ENCODE assay signal across 13 mouse cellular contexts in the genomic region with DNA sequence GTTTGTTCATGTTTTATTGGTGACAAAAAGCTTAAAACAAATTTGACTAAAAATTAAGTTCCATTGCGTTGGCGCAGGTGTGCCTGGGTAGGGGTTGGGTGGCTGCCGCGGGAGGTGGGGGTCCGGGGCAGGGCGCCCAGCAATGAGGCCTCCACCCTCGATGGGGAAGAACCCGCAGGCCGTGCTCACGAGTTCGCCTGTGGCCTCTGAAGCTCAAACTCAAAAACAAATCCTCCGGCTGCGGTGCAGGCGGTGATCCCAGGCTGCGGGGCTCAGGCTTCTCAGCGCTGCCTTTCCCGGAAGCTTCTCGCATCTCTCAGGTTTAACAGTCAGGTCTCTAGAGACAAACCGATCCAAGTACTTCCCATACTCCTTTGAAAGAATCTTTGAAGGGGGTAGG. TPM values are rescaled to one million over a fixed set of nuclear protein-coding genes. Genes with fewer than 3 reads are reported as not detected.
DNase-seq lines count a peak whose midpoint lies in the region; ATAC-seq and TF ChIP-seq lines count a peak whose summit lies in the region.
"Had no signal": no experiment of that assay in that cellular context is flagged by ENCODE, and none has a peak within 500 bp of the region (broad histone marks: within the 10 kb centered on the region; RNA-seq: fewer than 3 reads in every experiment).

No protein-coding gene starts in this region.

- no peak for TF ChIP-seq EP300 in MEL (IDR thresholded peaks at IDR 0.05; ENCODE audit: low read depth in 1 of 2, low read length in 2 of 2)

- peaks cover 10 to 17% of the 10 kb centered on the region in 2 experiments for H3K36me3 ChIP-seq in MEL (ENCODE audit: control insufficient read depth in 1 of 2, insufficient read depth in 2 of 2, low read length in 2 of 2)
- H3K36me3 ChIP-seq in forebrain, embryonic 15.5 days: peaks cover 67% of the 10 kb centered on the region
- peaks cover 50% of the 10 kb centered on the region for H3K36me3 ChIP-seq in midbrain, embryonic 15.5 days (replicated peaks)

- no peaks in the 10 kb centered on the region for H3K27me3 ChIP-seq in MEL (ENCODE audit: control insufficient read depth in 1 of 2, insufficient read depth in 2 of 2, low read length in 2 of 2)
- H3K27me3 ChIP-seq in forebrain, embryonic 15.5 days: no peaks in the 10 kb centered on the region
- no peaks in the 10 kb centered on the region for H3K27me3 ChIP-seq in midbrain, embryonic 15.5 days (replicated peaks)
- H3K27me3 ChIP-seq: hindbrain, embryonic 15.5 days; Patski had no signal

- no peak for ATAC-seq in forebrain, embryonic 15.5 days (replicated peaks)
- ATAC-seq in midbrain, embryonic 15.5 days (replicated peaks): no peak
- ATAC-seq: Patski had no signal

- H3K4me3 ChIP-seq in MEL (ENCODE audit: control insufficient read depth in 1 of 2, insufficient read depth in 1 of 2, low read depth in 2 of 2, low read length in 2 of 2): no peak overlapping the region
- no peak overlapping the region for H3K4me3 ChIP-seq in forebrain, embryonic 15.5 days
- H3K4me3 ChIP-seq in midbrain, embryonic 15.5 days: no peak overlapping the region
- H3K4me3 ChIP-seq: hindbrain, embryonic 15.5 days had no signal

- H3K9me3 ChIP-seq in MEL (replicated peaks; ENCODE audit: insufficient read depth, low read length): no peaks in the 10 kb centered on the region
- no peaks in the 10 kb centered on the region for H3K9me3 ChIP-seq in forebrain, embryonic 15.5 days
- H3K9me3 ChIP-seq in midbrain, embryonic 15.5 days: no peaks in the 10 kb centered on the region
- H3K9me3 ChIP-seq: hindbrain, embryonic 15.5 days; limb, embryonic 15.5 days had no signal

- no peak for TF ChIP-seq POLR2A in MEL (IDR thresholded peaks at IDR 0.05; ENCODE audit: control insufficient read depth in 1 of 2, insufficient read depth in 1 of 2, low read depth in 1 of 2, low read length in 2 of 2, poor library complexity in 1 of 2)

- peaks cover 13% of the 10 kb centered on the region in 2 experiments for H3K4me1 ChIP-seq in MEL (ENCODE audit: control insufficient read depth in 1 of 2, insufficient read depth in 2 of 2, low read length in 2 of 2)
- H3K4me1 ChIP-seq in forebrain, embryonic 15.5 days: peaks cover 28% of the 10 kb centered on the region
- H3K4me1 ChIP-seq in midbrain, embryonic 15.5 days: peaks cover 24% of the 10 kb centered on the region

- H3K4me2 ChIP-seq in forebrain, embryonic 15.5 days (replicated peaks): no peak overlapping the region
- H3K4me2 ChIP-seq in midbrain, embryonic 15.5 days: no peak overlapping the region

- no peaks in the 10 kb centered on the region for H3K79me2 ChIP-seq in MEL (ENCODE audit: control insufficient read depth, insufficient read depth, low read length, poor library complexity)

- no peak for TF ChIP-seq RAD21 in MEL (IDR thresholded peaks at IDR 0.05; ENCODE audit: low read depth, low read length)

- H3K9ac ChIP-seq in MEL (ENCODE audit: control insufficient read depth, low read depth, low read length, poor library complexity, severe bottlenecking): no peak overlapping the region
- H3K9ac ChIP-seq in forebrain, embryonic 15.5 days (replicated peaks): no peak overlapping the region
- no peak overlapping the region for H3K9ac ChIP-seq in midbrain, embryonic 15.5 days
- H3K9ac ChIP-seq: limb, embryonic 15.5 days had no signal

- no peak for TF ChIP-seq CTCF in MEL (IDR thresholded peaks at IDR 0.05 in 2 of 3, conservative IDR thresholded peaks at IDR 0.05 in 1 of 3; ENCODE audit: control insufficient read depth in 1 of 3, insufficient read depth in 1 of 3, low read depth in 2 of 3, low read length in 3 of 3, poor library complexity in 1 of 3, severe bottlenecking in 1 of 3)

- DNase-seq in embryo, embryonic 11 days: peak; percentile 34
- no peak for DNase-seq in embryo, embryonic 10 days (ENCODE audit: low spot score)
- DNase-seq in MEL (ENCODE audit: low read depth, low spot score): no peak
- DNase-seq in testis, postnatal 10 days (ENCODE audit: low spot score): no peak
- DNase-seq in testis, postnatal 14 days (ENCODE audit: low spot score): no peak
- no peak for DNase-seq in gastrocnemius, adult 18-20 months (ENCODE audit: low spot score)

- 59% methylated on average over 19 of the region's 19 CpGs for WGBS in forebrain, embryonic 15.5 days
- 53% methylated on average over 19 of the region's 19 CpGs for WGBS in midbrain, embryonic 15.5 days

- H3K27ac ChIP-seq in MEL (ENCODE audit: control insufficient read depth, low read depth, low read length): no peak overlapping the region
- peak overlapping the region; percentile 55 for H3K27ac ChIP-seq in forebrain, embryonic 15.5 days (replicated peaks)
- peak overlapping the region; percentile 30; the same call in 1 of the 2 replicates for H3K27ac ChIP-seq in midbrain, embryonic 15.5 days
- H3K27ac ChIP-seq: macrophage had no signal

TF ChIP-seq in MEL, 35 proteins besides CTCF, POLR2A, EP300 and RAD21:
- no peak for TF ChIP-seq POLR2AphosphoS5 (IDR thresholded peaks at IDR 0.05; ENCODE audit: borderline replicate concordance, low read depth, low read length)
- TF ChIP-seq USF1 (IDR thresholded peaks at IDR 0.05; ENCODE audit: low read depth, low read length): no peak
- TF ChIP-seq ZMIZ1 (IDR thresholded peaks at IDR 0.05; ENCODE audit: low read depth, low read length): 0 out of 2 replicates have a peak, but pooled peaks have one; percentile 27
- TF ChIP-seq MEF2A (IDR thresholded peaks at IDR 0.05; ENCODE audit: extremely low read depth, insufficient replicate concordance, low read depth, low read length, poor library complexity, severe bottlenecking): no peak
TF ChIP-seq in MEL: peak in this region for 1.

RNA-seq across cellular contexts. Expression of a gene that starts 1.9 kb away (rescaled TPM):
- total RNA-seq in MEL (2012; rRNA removed): 1.9 and 2.6 TPM in 2 replicates
- 1 to 10 TPM in 1 of 2 experiments, not detected in 1; 1.9 TPM for polyA plus RNA-seq in MEL (2012; ENCODE audit: insufficient read depth in 1 of 2, insufficient read length in 2 of 2, low read depth in 1 of 2, low replicate concordance in 2 of 2, missing spikeins in 1 of 2)
- polyA plus RNA-seq in forebrain, embryonic 15.5 days (2015; fragmentation: Nextera tagmentation; extraction: Ambion mirVana): 0.87 and 5.1 TPM in 2 replicates
- 5.3 and 7.4 TPM in 2 replicates for polyA plus RNA-seq in midbrain, embryonic 15.5 days (2015; fragmentation: Nextera tagmentation; extraction: Ambion mirVana)
- total RNA-seq in gastrocnemius, adult 18-20 months (2021): 1 to 10 TPM; 1.9 to 2.1 TPM
- total RNA-seq: neutrophil, adult 5-6 weeks had no signal
- polyA plus RNA-seq: macrophage had no signal

RNA-seq across cellular contexts. Expression of a gene that starts 16.0 kb away (rescaled TPM):
- 3.4 and 5.0 TPM in 2 replicates for total RNA-seq in MEL (2012; rRNA removed)
- polyA plus RNA-seq in MEL (2012; ENCODE audit: insufficient read depth in 1 of 2, insufficient read length in 2 of 2, low read depth in 1 of 2, low replicate concordance in 2 of 2, missing spikeins in 1 of 2): 1 to 10 TPM in 1 of 2 experiments, not detected in 1; 7.7 TPM
- polyA plus RNA-seq in forebrain, embryonic 15.5 days (2015; fragmentation: Nextera tagmentation; extraction: Ambion mirVana): 31.3 and 31.9 TPM in 2 replicates
- polyA plus RNA-seq in midbrain, embryonic 15.5 days (2015; fragmentation: Nextera tagmentation; extraction: Ambion mirVana): 38.2 and 40.1 TPM in 2 replicates
- total RNA-seq in gastrocnemius, adult 18-20 months (2021): 10 to 100 TPM; 13.4 to 15.9 TPM
- total RNA-seq: neutrophil, adult 5-6 weeks had no signal
- polyA plus RNA-seq: macrophage had no signal

RNA-seq across cellular contexts. Expression of a gene that starts 21.6 kb away (rescaled TPM):
- 55.4 and 56.3 TPM in 2 replicates for total RNA-seq in MEL (2012; rRNA removed)
- polyA plus RNA-seq in MEL (2012; ENCODE audit: insufficient read depth in 1 of 2, insufficient read length in 2 of 2, low read depth in 1 of 2, low replicate concordance in 2 of 2, missing spikeins in 1 of 2): 100 to 1,000 TPM in 1 of 2 experiments, 10 to 100 TPM in 1; 89.5 to 289 TPM
- 17.5 and 17.8 TPM in 2 replicates for polyA plus RNA-seq in forebrain, embryonic 15.5 days (2015; fragmentation: Nextera tagmentation; extraction: Ambion mirVana)
- 15.1 and 16.0 TPM in 2 replicates for polyA plus RNA-seq in midbrain, embryonic 15.5 days (2015; fragmentation: Nextera tagmentation; extraction: Ambion mirVana)
- total RNA-seq in gastrocnemius, adult 18-20 months (2021): 10 to 100 TPM; 29.8 to 31.1 TPM

RNA-seq across cellular contexts. Expression of a gene that starts 29.2 kb away (rescaled TPM):
- total RNA-seq in MEL (2012; rRNA removed): 132 and 134 TPM in 2 replicates
- 100 to 1,000 TPM in 1 of 2 experiments, not detected in 1; 232 TPM for polyA plus RNA-seq in MEL (2012; ENCODE audit: insufficient read depth in 1 of 2, insufficient read length in 2 of 2, low read depth in 1 of 2, low replicate concordance in 2 of 2, missing spikeins in 1 of 2)
- 266 and 271 TPM in 2 replicates for polyA plus RNA-seq in forebrain, embryonic 15.5 days (2015; fragmentation: Nextera tagmentation; extraction: Ambion mirVana)
- polyA plus RNA-seq in midbrain, embryonic 15.5 days (2015; fragmentation: Nextera tagmentation; extraction: Ambion mirVana): 299 and 322 TPM in 2 replicates
- total RNA-seq in gastrocnemius, adult 18-20 months (2021): 100 to 1,000 TPM; 133 to 135 TPM

RNA-seq across cellular contexts. Expression of a gene that starts 29.2 kb away (rescaled TPM):
- 94.1 and 102 TPM in 2 replicates for total RNA-seq in MEL (2012; rRNA removed)
- 100 to 1,000 TPM in 1 of 2 experiments, not detected in 1; 116 TPM for polyA plus RNA-seq in MEL (2012; ENCODE audit: insufficient read depth in 1 of 2, insufficient read length in 2 of 2, low read depth in 1 of 2, low replicate concordance in 2 of 2, missing spikeins in 1 of 2)
- polyA plus RNA-seq in forebrain, embryonic 15.5 days (2015; fragmentation: Nextera tagmentation; extraction: Ambion mirVana): 52.2 and 53.8 TPM in 2 replicates
- 44.5 and 48.0 TPM in 2 replicates for polyA plus RNA-seq in midbrain, embryonic 15.5 days (2015; fragmentation: Nextera tagmentation; extraction: Ambion mirVana)
- total RNA-seq in gastrocnemius, adult 18-20 months (2021): 10 to 100 TPM; 27.4 to 28.6 TPM
